Mouse (Mus musculus) midbrain, embryonic 14.5 days (tissue): ENCODE results near the gene Gapvd1. TPM values are rescaled to one million over a fixed set of nuclear protein-coding genes. Genes with fewer than 3 reads are reported as not detected.

Experiments
- ATAC-seq: fragments of 200-750 bp; cut with Nextera tagmentation; 2 replicates; pipeline ENCODE4 v1.8.0; 2017; ENCODE audit warnings: moderate number of reproducible peaks, moderate library complexity; ENCODE audit not compliant: low FRiP score, low TSS enrichment
- DNase-seq: peaks from one replicate; pipeline ENCODE4 v3.0.0-alpha.2; 2015
- H3K27ac ChIP-seq: fragments of 300-500 bp; sonication (generic); replicated peaks from 2 replicates; pipeline ENCODE4 v1.5.1; 2014; ENCODE audit warnings: mild to moderate bottlenecking, low read depth, low read length, moderate library complexity
- H3K27me3 ChIP-seq: fragments of 300-500 bp; sonication (generic); 2 replicates; pipeline ENCODE4 v1.6.1; 2014; ENCODE audit warnings: low read length, control low read depth, mixed read lengths; ENCODE audit not compliant: control insufficient read depth, insufficient read depth
- H3K36me3 ChIP-seq: fragments of 300-500 bp; sonication (generic); 2 replicates; pipeline ENCODE4 v1.6.1; 2014; ENCODE audit warnings: low read length, control low read depth; ENCODE audit not compliant: control insufficient read depth, insufficient read depth
- H3K4me1 ChIP-seq: fragments of 300-500 bp; sonication (generic); 2 replicates; pipeline ENCODE4 v1.6.1; 2014; ENCODE audit warnings: mild to moderate bottlenecking, antibody characterized with exemption, low read length, control low read depth; ENCODE audit not compliant: control insufficient read depth, insufficient read depth
- H3K4me2 ChIP-seq: fragments of 300-500 bp; sonication (generic); 2 replicates; pipeline ENCODE4 v1.6.1; 2014; ENCODE audit warnings: mild to moderate bottlenecking, low read length, moderate library complexity
- H3K4me3 ChIP-seq: fragments of 300-500 bp; sonication (generic); replicated peaks from 2 replicates; pipeline ENCODE4 v1.5.1; 2014; ENCODE audit warnings: low read depth, low read length
- H3K9ac ChIP-seq: fragments of 300-500 bp; sonication (generic); replicated peaks from 2 replicates; pipeline ENCODE4 v1.6.1; 2014; ENCODE audit warnings: mild to moderate bottlenecking, low read length, moderate library complexity
- H3K9me3 ChIP-seq: fragments of 300-500 bp; sonication (generic); 2 replicates; pipeline ENCODE4 v1.6.1; 2016; ENCODE audit warnings: low read length, control low read depth, mixed read lengths; ENCODE audit not compliant: control insufficient read depth
- WGBS: fragments of 180-500 bp; shearing (Covaris S2); extraction: QIAGEN DNeasy Blood & Tissue Kit; methylation state at CpG from one replicate; pipeline ENCODE4 v1.1.7; 2014; 5-methylcytosine and 5-hydroxymethylcytosine counted together
- polyA plus RNA-seq: library from polyadenylated mRNA; unstranded; fragments of >200 nt; fragmentation: Nextera tagmentation; extraction: Ambion mirVana; gene quantifications from 2 replicates; pipeline ENCODE4 v1.2.1, GENCODE M21; 2014

The Gapvd1 gene
- polyA plus RNA-seq, 1 experiment from 2014 or later: 132 TPM

DNA sequence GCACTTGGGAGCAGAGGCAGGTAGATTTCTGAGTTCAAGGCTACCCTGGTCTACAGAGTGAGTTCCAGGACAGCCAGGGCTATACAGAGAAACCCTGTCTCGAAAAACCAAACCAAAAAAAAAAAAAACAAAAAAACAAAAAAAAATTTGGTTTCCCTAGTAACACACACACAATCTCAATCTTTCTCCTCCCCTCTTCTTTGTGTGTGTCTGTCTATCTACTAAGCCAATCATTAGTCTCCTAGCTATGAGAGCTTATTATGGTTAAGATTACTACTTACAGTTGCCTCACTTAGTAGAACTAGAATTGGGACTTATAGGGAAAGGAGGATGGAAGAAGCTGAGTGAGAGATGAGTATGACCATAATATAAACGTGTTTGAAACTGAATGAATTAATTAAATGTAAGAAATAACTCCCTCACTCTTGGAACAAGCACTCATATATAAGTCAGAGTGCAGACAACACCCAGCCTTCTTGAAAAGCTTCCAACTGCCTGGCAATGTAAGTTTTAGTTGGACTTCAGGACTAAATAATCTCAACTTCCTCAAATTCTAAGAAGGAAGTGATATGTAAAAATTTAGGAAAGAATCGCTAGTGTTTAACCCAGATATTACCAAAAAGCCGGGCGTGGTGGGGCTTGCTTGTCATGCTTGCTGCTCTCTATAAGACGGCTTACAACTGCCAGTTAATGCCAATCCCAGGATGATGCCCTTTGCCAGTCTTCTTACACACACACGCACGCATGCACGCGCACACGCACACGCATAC, 13.5 kb downstream of the Gapvd1 start:
- 94% methylated on average over 12 of the region's 12 CpGs for WGBS
- Histone ChIP-seq H3K4me3 (no peak overlapping the region), H3K27me3 (no peaks in the 10 kb centered on the region), H3K9me3 (no peaks in the 10 kb centered on the region), H3K36me3 (peaks cover 8% of the 10 kb centered on the region; the same call in 1 of the 2 replicates), H3K4me1 (no peaks in the 10 kb centered on the region), H3K4me2 (no peak overlapping the region), H3K27ac (no peak overlapping the region), H3K9ac (no peak overlapping the region)
- DNase-seq (no peak), ATAC-seq (no peak)

GRCm38 (mm10) chr2:34739684-34740391, 15.2 kb downstream of the Gapvd1 start:
- Histone ChIP-seq H3K4me3 (no peak overlapping the region), H3K9me3 (no peaks in the 10 kb centered on the region), H3K36me3 (peaks cover 7% of the 10 kb centered on the region; the same call in 1 of the 2 replicates), H3K27me3 (no peaks in the 10 kb centered on the region), H3K9ac (no peak overlapping the region), H3K27ac (no peak overlapping the region), H3K4me2 (no peak overlapping the region), H3K4me1 (no peaks in the 10 kb centered on the region)
- DNase-seq: no peak
- no peak for ATAC-seq
- WGBS: 88% methylated on average over 1 of the region's 1 CpGs

DNA sequence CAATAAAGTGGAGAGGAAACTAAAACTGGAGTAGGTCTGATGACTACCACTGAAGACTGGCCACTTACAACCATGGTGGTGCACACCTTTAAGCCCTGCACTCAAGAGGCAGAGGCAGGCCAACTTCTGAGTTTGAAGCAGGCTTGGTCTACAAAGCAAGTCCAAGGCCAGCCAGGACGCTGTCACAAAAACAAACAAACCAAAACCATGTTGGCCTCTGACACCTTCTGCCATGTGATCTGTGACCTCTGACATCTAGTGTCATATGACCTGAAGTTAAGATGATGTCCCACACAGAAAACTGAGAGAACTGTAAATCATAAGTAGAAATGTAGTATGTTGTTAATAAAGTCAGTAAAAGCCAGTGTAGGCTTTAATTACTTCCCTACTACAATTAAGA, 17.1 kb downstream of the Gapvd1 start:
- Histone ChIP-seq H3K9me3 (no peaks in the 10 kb centered on the region), H3K36me3 (0 out of 2 replicates have a peak, but pooled peaks cover 4% of the 10 kb centered on the region), H3K9ac (no peak overlapping the region), H3K4me2 (no peak overlapping the region), H3K27ac (no peak overlapping the region), H3K4me1 (no peaks in the 10 kb centered on the region), H3K27me3 (no peaks in the 10 kb centered on the region), H3K4me3 (no peak overlapping the region)
- 79% methylated on average over 1 of the region's 1 CpGs for WGBS
- no peak for ATAC-seq
- DNase-seq: no peak

- ATAC-seq: no peak
- WGBS: 88% methylated on average over 1 of the region's 1 CpGs
Observed at GRCm38 (mm10) chr2:34736626-34737025, 18.4 kb downstream of the Gapvd1 start.

DNA sequence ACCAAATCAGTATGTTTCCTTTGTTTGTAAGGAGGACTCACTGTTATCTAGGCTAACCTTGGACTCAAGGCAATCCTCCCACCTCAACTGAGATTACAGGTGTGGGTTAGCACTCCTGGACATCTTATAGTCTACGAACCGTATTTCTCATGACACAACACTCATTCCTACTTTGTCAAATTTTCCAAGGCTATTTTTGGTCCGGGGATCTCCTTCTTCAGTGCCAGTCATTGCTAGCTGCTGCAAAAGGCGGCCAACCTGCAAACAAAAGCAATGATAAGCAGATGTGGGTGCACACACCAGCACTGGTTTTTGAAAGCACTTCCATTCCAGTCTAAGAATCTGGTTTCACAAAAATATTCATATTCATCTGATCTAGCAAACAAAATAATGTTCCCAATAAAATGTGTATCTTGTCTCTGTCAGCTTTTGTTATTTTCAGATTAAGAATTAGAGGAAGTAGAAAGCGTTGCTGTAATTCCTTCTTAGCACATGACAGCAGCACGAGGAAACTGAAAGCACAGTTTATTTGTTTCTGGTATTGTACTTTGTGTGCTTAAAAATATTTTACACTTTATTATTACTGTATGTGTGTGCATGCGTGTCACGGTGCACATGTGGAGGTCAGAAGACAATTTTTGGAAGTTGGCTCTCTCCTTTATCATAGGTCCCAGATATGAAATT, 27.8 kb downstream of the Gapvd1 start:
- H3K36me3 ChIP-seq: peaks cover 62% of the 10 kb centered on the region
- H3K27ac ChIP-seq: no peak overlapping the region
- no peaks in the 10 kb centered on the region for H3K9me3 ChIP-seq
- H3K4me3 ChIP-seq: no peak overlapping the region
- no peak for DNase-seq
- no peak overlapping the region for H3K9ac ChIP-seq
- ATAC-seq: no peak
- H3K4me2 ChIP-seq: no peak overlapping the region
- 97% methylated on average over 8 of the region's 8 CpGs for WGBS
- H3K4me1 ChIP-seq: no peaks in the 10 kb centered on the region
- H3K27me3 ChIP-seq: no peaks in the 10 kb centered on the region

More at GRCm38 (mm10) chr2:34736626-34737025, 18.4 kb downstream of the Gapvd1 start:
- no peaks in the 10 kb centered on the region for H3K9me3 ChIP-seq
- H3K4me1 ChIP-seq: no peaks in the 10 kb centered on the region
- H3K4me3 ChIP-seq: no peak overlapping the region
- no peaks in the 10 kb centered on the region for H3K36me3 ChIP-seq
- H3K27me3 ChIP-seq: no peaks in the 10 kb centered on the region
- no peak overlapping the region for H3K4me2 ChIP-seq
- DNase-seq: no peak
- H3K9ac ChIP-seq: no peak overlapping the region
- H3K27ac ChIP-seq: no peak overlapping the region

DNA sequence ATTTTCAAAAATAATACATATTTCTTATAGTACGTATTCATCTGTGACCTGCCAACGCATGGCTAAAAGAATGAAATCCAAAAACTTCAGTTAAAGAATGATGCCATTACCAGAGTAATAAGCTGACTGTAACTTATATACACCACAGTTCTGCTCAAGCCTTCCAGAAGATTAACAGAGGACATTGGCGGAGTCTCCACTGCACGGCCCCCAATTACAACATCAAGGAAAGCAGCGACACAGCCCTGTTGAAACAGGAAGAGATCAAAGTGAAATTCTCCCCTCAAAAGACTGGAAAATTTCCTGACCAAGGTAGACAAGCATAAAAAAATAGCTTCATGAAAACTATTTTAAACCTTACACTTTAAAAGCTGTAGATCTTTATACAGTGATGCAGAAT, 29.8 kb downstream of the Gapvd1 start:
- peaks cover 79% of the 10 kb centered on the region for H3K36me3 ChIP-seq
- H3K4me3 ChIP-seq: no peak overlapping the region
- H3K27ac ChIP-seq: no peak overlapping the region
- DNase-seq (no peak), ATAC-seq (no peak)
- H3K27me3 ChIP-seq: no peaks in the 10 kb centered on the region
- no peak overlapping the region for H3K9ac ChIP-seq
- no peaks in the 10 kb centered on the region for H3K9me3 ChIP-seq
- WGBS: 95% methylated on average over 5 of the region's 5 CpGs
- no peak overlapping the region for H3K4me2 ChIP-seq
- H3K4me1 ChIP-seq: no peaks in the 10 kb centered on the region

- no peak overlapping the region for H3K4me3 ChIP-seq
- H3K4me2 ChIP-seq: no peak overlapping the region
- H3K27me3 ChIP-seq: no peaks in the 10 kb centered on the region
- no peaks in the 10 kb centered on the region for H3K9me3 ChIP-seq
- WGBS: 86% methylated on average over 2 of the region's 2 CpGs
- no peaks in the 10 kb centered on the region for H3K4me1 ChIP-seq
- H3K27ac ChIP-seq: no peak overlapping the region
- H3K36me3 ChIP-seq: peaks cover 79% of the 10 kb centered on the region
- ATAC-seq (no peak), DNase-seq (no peak)
- no peak overlapping the region for H3K9ac ChIP-seq
Observed at GRCm38 (mm10) chr2:34718196-34718595, 36.8 kb downstream of the Gapvd1 start.

GRCm38 (mm10) chr2:34711904-34712303, 43.1 kb downstream of the Gapvd1 start:
- Histone ChIP-seq H3K9ac (no peak overlapping the region), H3K9me3 (no peaks in the 10 kb centered on the region), H3K27ac (no peak overlapping the region), H3K4me3 (no peak overlapping the region), H3K4me1 (no peaks in the 10 kb centered on the region), H3K27me3 (no peaks in the 10 kb centered on the region), H3K4me2 (no peak overlapping the region), H3K36me3 (peaks cover 88% of the 10 kb centered on the region)
- no peak for DNase-seq
- 97% methylated on average over 6 of the region's 6 CpGs for WGBS
- ATAC-seq: no peak
